Mouse (Mus musculus) forebrain, embryonic 16.5 days (tissue): ENCODE measurements at regions not wholly inside any gene's neighbourhood (a gene's known extent, or its start where the extent isn't known, plus 50 kb on each side); places are given as distances from the start of the nearest gene placed in this dataset.

Source experiments
- ATAC-seq: fragments of 200-750 bp; cut with Nextera tagmentation; 2 replicates; pipeline ENCODE4 v1.8.0; 2017; ENCODE audit warnings: mild to moderate bottlenecking, moderate library complexity
- H3K27ac ChIP-seq: fragments of 300-500 bp; sonication (generic); 2 replicates; pipeline ENCODE4 v1.5.1; 2014; ENCODE audit warnings: low read length, control low read depth
- H3K27me3 ChIP-seq: fragments of 300-500 bp; sonication (generic); replicated peaks from 2 replicates; pipeline ENCODE4 v1.6.1; 2014; ENCODE audit warnings: low read length; ENCODE audit not compliant: control insufficient read depth, insufficient read depth
- H3K36me3 ChIP-seq: fragments of 300-500 bp; sonication (generic); 2 replicates; pipeline ENCODE4 v1.6.1; 2014; ENCODE audit not compliant: control insufficient read depth, insufficient read depth
- H3K4me1 ChIP-seq: fragments of 300-500 bp; sonication (generic); replicated peaks from 2 replicates; pipeline ENCODE4 v1.6.1; 2014; ENCODE audit warnings: low read length; ENCODE audit not compliant: control insufficient read depth, insufficient read depth
- H3K4me2 ChIP-seq: fragments of 300-500 bp; sonication (generic); 2 replicates; pipeline ENCODE4 v1.6.1; 2014; ENCODE audit warnings: mild to moderate bottlenecking, low read length, control low read depth
- H3K4me3 ChIP-seq: fragments of 300-500 bp; sonication (generic); replicated peaks from 2 replicates; pipeline ENCODE4 v1.5.1; 2014; ENCODE audit warnings: mild to moderate bottlenecking, low read length, control low read depth
- H3K9ac ChIP-seq: fragments of 300-500 bp; sonication (generic); replicated peaks from 2 replicates; pipeline ENCODE4 v1.6.1; 2014; ENCODE audit warnings: low read depth, low read length, control low read depth
- H3K9me3 ChIP-seq: fragments of 300-500 bp; sonication (generic); 2 replicates; pipeline ENCODE4 v1.6.1; 2016; ENCODE audit warnings: low read length; ENCODE audit not compliant: control insufficient read depth
- WGBS: fragments of 180-500 bp; shearing (Covaris S2); extraction: QIAGEN DNeasy Blood & Tissue Kit; methylation state at CpG from one replicate; pipeline ENCODE4 v1.1.7; 2014; 5-methylcytosine and 5-hydroxymethylcytosine counted together

GRCm38 (mm10) chr16:76444668-76445067 is 71.0 kb upstream of the Nrip1 start:
- no peak for ATAC-seq
- no peak overlapping the region for H3K27ac ChIP-seq
- no peaks in the 10 kb centered on the region for H3K4me1 ChIP-seq
- no peaks in the 10 kb centered on the region for H3K36me3 ChIP-seq
- no peak overlapping the region for H3K9ac ChIP-seq
- H3K9me3 ChIP-seq: no peaks in the 10 kb centered on the region
- H3K27me3 ChIP-seq: no peaks in the 10 kb centered on the region
- H3K4me3 ChIP-seq: no peak overlapping the region
- H3K4me2 ChIP-seq: no peak overlapping the region
- WGBS: 80% methylated on average over 3 of the region's 3 CpGs

GRCm38 (mm10) chr16:76442635-76443034 is 69.0 kb upstream of the Nrip1 start:
- 83% methylated on average over 2 of the region's 2 CpGs for WGBS
- Histone ChIP-seq H3K4me1 (no peaks in the 10 kb centered on the region), H3K9me3 (no peaks in the 10 kb centered on the region), H3K36me3 (no peaks in the 10 kb centered on the region), H3K27me3 (no peaks in the 10 kb centered on the region), H3K9ac (no peak overlapping the region), H3K27ac (no peak overlapping the region), H3K4me2 (no peak overlapping the region), H3K4me3 (no peak overlapping the region)
- no peak for ATAC-seq

GRCm38 (mm10) chr16:76441803-76442448 is 68.3 kb upstream of the Nrip1 start:
- Histone ChIP-seq H3K4me1 (no peaks in the 10 kb centered on the region), H3K9ac (no peak overlapping the region), H3K9me3 (no peaks in the 10 kb centered on the region), H3K27me3 (no peaks in the 10 kb centered on the region), H3K27ac (no peak overlapping the region), H3K4me3 (no peak overlapping the region), H3K4me2 (no peak overlapping the region), H3K36me3 (no peaks in the 10 kb centered on the region)
- WGBS: 81% methylated on average over 5 of the region's 5 CpGs
- no peak for ATAC-seq

- Histone ChIP-seq H3K4me3 (no peak overlapping the region), H3K9me3 (no peaks in the 10 kb centered on the region), H3K27me3 (no peaks in the 10 kb centered on the region), H3K4me2 (no peak overlapping the region), H3K27ac (no peak overlapping the region), H3K36me3 (no peaks in the 10 kb centered on the region), H3K9ac (no peak overlapping the region), H3K4me1 (peaks cover 2% of the 10 kb centered on the region; the same call in 1 of the 2 replicates)
- ATAC-seq: no peak
- WGBS: 93% methylated on average over 3 of the region's 3 CpGs
These were observed 64.7 kb upstream of the Nrip1 start for GRCm38 (mm10) chr16:76438093-76438883.

- H3K36me3 ChIP-seq: no peaks in the 10 kb centered on the region
- no peaks in the 10 kb centered on the region for H3K9me3 ChIP-seq
- ATAC-seq: no peak
- H3K27ac ChIP-seq: no peak overlapping the region
- H3K4me3 ChIP-seq: no peak overlapping the region
- H3K4me1 ChIP-seq: peaks cover 14% of the 10 kb centered on the region
- 94% methylated on average over 6 of the region's 6 CpGs for WGBS
- no peak overlapping the region for H3K4me2 ChIP-seq
- H3K9ac ChIP-seq: no peak overlapping the region
- no peaks in the 10 kb centered on the region for H3K27me3 ChIP-seq
These were observed 62.7 kb upstream of the Nrip1 start for GRCm38 (mm10) chr16:76436290-76436689.

- Histone ChIP-seq H3K27ac (no peak overlapping the region), H3K9me3 (no peaks in the 10 kb centered on the region), H3K4me2 (peak overlapping the region; percentile 39), H3K4me1 (peaks cover 14% of the 10 kb centered on the region), H3K36me3 (no peaks in the 10 kb centered on the region), H3K4me3 (no peak overlapping the region), H3K27me3 (no peaks in the 10 kb centered on the region), H3K9ac (no peak overlapping the region)
- 66% methylated on average over 24 of the region's 24 CpGs for WGBS
- ATAC-seq: peak; percentile 64; the same call in 1 of the 2 replicates
These were observed 59.6 kb upstream of the Nrip1 start for GRCm38 (mm10) chr16:76433076-76433825.

GRCm38 (mm10) chr16:76432304-76432703 is 58.7 kb upstream of the Nrip1 start:
- Histone ChIP-seq H3K9ac (no peak overlapping the region), H3K36me3 (no peaks in the 10 kb centered on the region), H3K4me3 (no peak overlapping the region), H3K27me3 (no peaks in the 10 kb centered on the region), H3K9me3 (no peaks in the 10 kb centered on the region), H3K4me2 (no peak overlapping the region), H3K27ac (no peak overlapping the region), H3K4me1 (peaks cover 14% of the 10 kb centered on the region)
- 72% methylated on average over 9 of the region's 9 CpGs for whole genome bisulfite sequencing
- peak; percentile 71 for ATAC-seq

GRCm38 (mm10) chr16:76429156-76429555 is 55.5 kb upstream of the Nrip1 start:
- no peaks in the 10 kb centered on the region for H3K9me3 ChIP-seq
- H3K27me3 ChIP-seq: no peaks in the 10 kb centered on the region
- peak overlapping the region; percentile 47 for H3K27ac ChIP-seq
- H3K36me3 ChIP-seq: no peaks in the 10 kb centered on the region
- no peak overlapping the region for H3K4me2 ChIP-seq
- peaks cover 14% of the 10 kb centered on the region for H3K4me1 ChIP-seq
- no peak for ATAC-seq
- no peak overlapping the region for H3K9ac ChIP-seq
- no peak overlapping the region for H3K4me3 ChIP-seq
- 95% methylated on average over 3 of the region's 3 CpGs for WGBS

- Histone ChIP-seq H3K4me3 (no peak overlapping the region), H3K27me3 (no peaks in the 10 kb centered on the region), H3K9ac (no peak overlapping the region), H3K9me3 (no peaks in the 10 kb centered on the region), H3K27ac (no peak overlapping the region), H3K4me1 (no peaks in the 10 kb centered on the region), H3K4me2 (no peak overlapping the region), H3K36me3 (no peaks in the 10 kb centered on the region)
- no peak for ATAC-seq
- WGBS: 86% methylated on average over 14 of the region's 14 CpGs
These were observed 50.3 kb upstream of the Nrip1 start for GRCm38 (mm10) chr16:76423964-76424363.
